Mouse (Mus musculus) heart, postnatal 4 days (tissue): ENCODE measurements around the gene Rbfox2. TPM values are rescaled to one million over a fixed set of nuclear protein-coding genes. Genes with fewer than 3 reads are reported as not detected.
"Not testable (repeated sequence)": the region's sequence is repeated elsewhere in the genome, so short reads cannot be mapped to it uniquely, and the experiment has no call there.

ENCODE experiments used
- DNase-seq: peaks from one replicate; pipeline ENCODE4 v3.0.0; 2021
- total RNA-seq, 2 experiments: library from RNA; stranded (reverse); gene quantifications; 2 replicates each; pipeline ENCODE4 v1.2.3; 2021

Gene Rbfox2
- total RNA-seq, 2 experiments from 2014 or later: 175 to 186 TPM

DNA sequence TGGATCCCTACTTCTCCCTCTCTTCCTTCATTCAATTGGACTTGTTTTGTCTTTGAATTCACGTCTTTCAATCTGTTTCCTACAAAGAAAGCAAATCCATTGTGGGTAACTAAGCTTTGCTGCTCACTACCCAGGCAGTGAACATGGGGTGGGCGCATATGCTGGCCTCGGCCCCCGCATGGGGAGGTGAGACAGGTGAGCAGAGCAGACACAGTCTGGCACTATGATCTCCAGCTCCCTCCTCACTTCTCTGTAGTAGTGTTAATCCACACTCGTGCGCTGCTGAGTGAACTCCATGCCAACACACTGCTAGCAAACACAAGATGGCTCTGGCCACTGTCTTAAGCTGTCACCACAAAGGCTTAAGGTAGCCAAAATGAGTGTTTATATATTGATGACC is 209.4 kb downstream of the Rbfox2 start:
- DNase-seq: no peak

DNA sequence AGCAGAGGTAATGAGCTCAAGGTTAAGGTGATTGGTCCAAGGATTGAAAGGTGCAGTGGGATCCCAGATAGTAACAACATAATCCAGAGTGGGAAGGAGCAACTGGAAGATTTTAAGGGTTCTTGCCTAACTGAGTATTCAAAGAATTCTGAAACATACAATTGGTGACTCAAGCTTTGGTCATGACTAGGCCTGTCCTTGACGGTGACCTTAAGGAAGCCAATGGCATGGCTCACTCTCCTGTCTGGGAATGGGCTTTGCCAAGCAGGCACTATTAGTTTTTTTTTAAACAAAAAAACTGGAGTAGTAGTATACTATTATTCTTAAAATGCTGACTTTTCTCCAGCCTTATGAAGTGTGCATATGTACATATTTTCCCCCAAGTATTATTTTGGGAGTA is 211.6 kb downstream of the Rbfox2 start:
- DNase-seq: no peak

DNA sequence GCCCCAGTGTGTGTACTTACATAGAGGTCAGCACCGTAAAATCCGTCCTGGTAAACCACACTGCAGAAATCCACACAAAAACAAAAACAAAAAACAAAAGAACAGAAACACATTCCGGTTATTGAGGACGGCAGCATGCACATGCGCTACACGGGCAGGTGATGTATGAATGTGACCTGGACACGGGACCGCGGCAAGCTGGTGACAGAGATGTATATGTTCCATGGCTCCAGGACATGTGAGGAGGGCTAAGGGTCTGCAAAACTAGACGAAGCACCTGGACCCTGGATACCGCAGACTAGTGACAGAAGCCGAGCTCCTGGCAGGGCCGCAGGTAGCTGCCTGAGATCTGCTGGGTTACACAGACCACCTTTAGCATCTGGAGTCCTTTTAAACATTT is 212.4 kb downstream of the Rbfox2 start:
- no peak for DNase-seq

DNA sequence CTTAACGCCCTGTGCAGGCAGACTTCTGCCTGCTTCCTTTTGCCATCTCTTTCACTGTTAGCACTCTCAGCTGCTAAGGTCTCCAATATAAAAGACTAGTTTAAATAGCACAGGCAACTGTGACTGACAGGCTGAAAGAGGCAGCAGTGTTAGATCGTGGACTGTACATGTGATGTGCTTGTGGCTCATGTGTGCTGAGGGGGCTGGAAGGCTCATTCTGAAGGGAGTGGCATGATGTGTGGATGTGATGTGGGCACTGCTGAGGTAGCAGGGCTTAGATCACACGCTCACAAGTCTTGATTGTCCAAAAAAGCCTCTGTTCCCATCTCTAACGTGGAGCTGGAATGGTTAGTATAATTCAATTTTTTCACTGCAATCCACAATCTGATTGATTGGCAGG is 215.4 kb downstream of the Rbfox2 start:
- DNase-seq: no peak

DNA sequence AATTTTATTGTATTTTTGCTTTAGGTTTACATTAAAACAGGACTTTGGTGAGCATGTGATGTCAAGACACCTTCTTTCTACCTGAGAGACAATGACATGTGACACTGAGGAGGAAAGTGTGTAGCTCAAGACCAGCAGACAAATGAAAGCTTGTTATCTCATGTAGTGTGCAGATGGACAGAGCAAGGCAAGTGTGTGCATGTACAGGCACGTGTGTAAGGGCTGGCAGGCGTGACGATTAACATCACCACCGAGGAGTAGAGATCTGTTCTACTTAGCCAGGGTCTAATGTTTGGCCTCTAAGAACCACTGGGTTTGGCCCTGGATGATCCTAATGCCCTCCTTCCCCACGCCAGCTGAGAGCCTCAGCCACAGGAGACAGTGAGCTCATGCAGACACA is 216.3 kb downstream of the Rbfox2 start:
- no peak for DNase-seq

DNA sequence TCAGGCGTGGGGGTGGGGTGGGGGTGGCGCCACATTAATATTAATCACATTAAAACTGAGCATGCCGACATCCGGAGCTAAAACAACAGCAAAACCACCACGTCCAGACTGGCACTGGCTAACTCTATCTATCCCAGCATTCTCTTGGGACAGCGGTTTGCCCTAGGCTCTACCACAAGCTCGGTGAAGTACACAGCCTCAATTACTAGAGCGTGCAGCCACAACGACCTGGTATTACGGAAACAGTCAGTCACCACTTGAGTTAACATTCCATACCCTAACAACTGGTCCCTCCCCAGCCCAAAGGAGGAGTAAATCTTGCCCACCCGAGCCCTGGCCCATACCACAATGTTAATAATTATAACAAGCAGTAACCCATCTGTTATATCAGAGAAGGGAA is 217.6 kb downstream of the Rbfox2 start:
- no peak for DNase-seq

DNA sequence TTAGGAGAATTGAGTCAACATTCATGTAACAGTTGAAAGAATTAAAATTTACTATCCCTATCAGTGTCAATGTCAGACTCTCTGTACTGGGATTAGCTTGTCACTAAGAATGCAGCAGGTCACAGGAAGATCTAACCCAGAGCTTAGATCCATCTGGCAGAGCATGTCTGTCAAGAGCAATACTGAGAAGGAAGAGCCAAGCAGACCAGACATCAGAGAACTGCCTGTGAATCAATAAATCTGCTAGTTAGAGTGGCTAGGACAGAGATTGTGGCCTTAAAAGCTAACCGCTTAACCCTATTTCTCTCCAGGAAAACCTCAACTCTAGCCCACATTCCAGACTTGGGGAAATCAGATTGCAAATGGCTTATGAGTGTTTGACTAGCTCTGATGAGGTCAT is 220.3 kb downstream of the Rbfox2 start:
- DNase-seq: no peak

DNA sequence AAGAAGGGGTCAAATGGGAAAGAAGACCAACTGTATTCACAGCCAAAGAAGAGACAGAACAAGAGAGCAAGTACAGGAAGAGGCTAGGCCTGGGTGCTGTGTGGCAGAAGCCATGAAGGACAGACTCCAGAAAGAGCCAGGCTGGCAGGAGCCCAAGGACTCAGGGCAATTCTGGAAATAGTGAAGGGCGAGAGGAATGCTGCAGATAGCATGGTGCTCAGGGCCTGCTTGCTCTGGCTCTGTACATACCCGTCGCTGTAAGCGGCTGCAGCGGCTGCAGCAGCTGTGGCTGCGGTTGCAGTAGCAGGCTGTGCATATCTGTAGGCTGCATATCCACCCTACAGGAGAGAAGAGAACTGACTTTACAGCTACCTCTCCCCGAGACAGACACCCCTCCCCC is 221.0 kb downstream of the Rbfox2 start:
- peak; percentile 78 for DNase-seq

DNA sequence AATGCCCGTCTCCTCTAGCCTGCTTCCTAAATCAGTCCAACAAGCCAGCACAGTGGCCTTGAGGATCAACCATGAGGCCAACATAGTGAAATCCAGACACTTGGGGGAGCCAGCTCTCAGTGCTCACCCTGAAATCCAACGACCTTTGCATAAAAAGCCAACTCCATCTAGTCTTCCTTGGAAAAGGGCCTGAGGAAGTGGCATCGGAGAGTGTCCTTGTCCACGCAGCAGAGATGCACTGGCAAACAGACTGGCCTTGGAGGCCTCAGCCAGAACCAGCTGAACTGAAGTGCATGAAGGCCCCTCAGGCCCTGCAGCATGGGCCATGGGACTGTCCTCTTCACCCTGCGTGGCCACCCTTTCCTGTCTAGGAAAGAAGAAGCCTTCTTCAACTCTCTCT is 225.3 kb downstream of the Rbfox2 start:
- DNase-seq: no peak

DNA sequence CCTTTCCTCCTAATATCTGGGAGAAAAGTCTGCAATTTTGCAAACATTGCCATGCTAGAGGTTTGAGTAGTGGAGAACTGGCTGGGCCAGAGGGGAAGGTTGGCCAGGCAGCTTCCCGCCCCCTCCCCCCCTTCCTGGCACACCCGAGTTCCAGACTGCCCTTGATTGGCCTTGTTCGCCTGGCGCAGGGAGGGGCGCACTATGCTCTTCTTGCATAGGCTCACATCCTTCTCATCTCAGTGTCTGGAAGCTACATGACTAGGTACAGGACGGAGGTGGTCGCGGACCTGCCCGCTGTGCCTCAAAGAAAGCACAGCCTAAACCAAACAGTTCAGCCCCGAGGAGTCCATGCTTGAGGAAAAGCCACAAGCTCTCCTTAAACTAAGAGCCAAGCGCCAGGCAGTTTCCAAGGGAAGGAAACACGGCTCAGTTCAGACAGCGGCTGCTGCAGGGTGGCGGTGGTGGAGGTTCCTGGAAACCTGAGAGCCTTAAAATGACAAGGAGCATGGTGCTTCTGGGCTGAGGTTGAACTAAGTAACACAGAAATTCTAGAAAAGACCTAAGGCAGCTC is 226.0 kb downstream of the Rbfox2 start:
- no peak for DNase-seq

DNA sequence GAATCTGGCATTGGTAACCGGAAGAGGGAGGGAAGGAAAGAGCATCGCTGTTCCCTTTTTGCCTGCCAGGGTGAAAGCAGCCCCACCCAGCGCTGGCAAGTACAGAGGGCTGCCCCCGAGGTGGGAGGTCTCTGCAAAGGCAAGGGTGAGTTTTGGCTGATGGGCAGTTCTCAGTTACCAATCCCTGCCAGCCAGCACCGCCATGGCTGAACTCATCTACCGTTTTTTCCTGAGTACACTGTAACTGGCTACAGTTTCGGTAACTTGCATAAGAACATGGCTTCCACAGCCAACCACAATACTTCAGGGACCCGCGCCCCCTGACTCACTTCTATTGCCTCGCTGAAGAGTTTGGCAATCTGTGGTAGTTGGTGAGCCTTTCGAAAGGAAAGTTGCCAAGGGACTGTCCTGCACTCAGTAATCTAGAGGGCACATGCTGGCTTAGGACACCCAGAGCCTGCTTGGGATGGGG is 226.9 kb downstream of the Rbfox2 start:
- DNase-seq: peak; percentile 35

DNA sequence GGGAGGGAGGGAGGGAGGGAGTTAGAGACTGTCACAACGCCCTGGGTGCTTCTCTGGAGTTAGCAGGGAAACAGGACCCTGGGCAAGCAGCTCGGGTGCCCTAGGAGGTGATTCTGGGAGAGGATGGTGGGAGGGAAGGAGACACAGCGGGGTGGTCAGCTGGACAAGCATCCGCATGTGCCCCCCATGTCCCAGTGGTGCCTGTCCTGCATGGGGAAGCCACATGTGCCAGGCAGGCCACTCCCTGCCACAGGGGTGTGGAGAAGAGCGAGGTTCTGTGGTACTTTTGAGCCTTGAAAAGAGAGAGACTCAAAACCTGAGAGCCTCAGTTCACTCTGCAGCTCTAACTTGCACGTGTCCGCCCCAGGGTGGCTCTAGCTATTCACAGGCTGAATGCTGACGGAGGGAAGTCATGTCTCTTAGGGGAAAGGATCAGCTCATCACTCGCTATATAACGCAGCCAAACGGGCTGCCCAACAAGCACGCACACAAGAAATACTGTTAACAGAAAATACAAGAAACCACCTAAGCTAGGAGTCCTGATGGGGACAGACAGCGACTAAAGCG is 227.5 kb downstream of the Rbfox2 start:
- no peak for DNase-seq

DNA sequence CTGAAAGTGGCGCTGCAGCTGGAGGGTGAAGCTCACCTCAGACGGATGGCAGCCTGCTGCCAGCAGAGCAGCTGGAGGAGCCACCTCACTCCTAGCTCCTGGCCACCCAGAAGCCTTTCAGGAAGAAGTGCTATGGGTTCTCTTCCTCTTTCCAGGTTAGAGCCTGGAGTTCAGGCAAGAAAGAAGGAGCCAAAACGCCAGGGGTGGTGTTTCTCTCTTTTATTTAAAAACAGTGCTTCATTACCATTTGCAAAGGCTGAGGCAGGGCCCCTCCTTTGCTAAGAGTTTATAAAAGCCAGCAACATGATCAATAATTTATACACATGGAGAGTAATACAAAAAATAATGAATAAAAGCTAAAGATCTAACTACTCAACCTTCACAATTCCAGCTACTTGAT is 228.0 kb downstream of the Rbfox2 start:
- DNase-seq: no peak

DNA sequence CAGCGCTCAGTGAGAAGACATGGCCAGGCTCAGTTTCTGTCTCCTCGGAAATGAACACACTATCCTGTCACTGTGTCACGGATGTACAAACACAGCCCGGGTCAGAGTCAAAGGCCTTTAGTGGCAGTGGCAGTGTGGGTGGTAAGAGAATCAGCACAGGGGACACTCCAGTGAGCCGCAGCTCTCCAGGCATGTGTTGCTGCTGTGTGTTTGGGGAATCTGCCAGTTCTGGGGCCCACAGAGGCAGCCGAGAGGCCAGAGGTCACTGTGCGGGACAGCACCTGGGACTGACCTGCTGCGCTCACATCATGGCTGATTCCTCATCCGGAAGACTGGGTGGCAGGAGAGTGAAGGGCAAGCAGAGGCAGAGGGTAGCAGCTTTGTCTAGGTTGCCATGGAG is 228.9 kb downstream of the Rbfox2 start:
- DNase-seq: no peak

DNA sequence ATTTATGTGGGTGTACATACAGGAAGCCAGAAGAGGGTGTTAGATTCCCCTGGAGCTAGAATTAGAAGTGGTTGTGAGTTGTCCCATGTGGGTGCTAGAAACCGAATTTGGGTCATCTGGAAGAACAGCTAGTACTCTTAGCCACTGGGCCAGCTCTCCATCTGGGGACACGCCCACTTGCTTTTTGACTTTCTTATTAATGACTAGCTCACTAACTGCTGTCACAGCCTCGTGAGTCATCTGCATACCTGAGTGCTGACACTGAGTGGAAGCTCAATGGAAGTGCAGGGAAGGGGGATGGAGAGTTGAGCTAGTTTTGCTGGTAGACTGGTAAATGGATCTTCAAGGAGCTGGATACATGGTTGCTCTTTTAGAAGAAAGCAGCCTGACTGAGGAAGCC is 230.3 kb downstream of the Rbfox2 start:
- no peak for DNase-seq

DNA sequence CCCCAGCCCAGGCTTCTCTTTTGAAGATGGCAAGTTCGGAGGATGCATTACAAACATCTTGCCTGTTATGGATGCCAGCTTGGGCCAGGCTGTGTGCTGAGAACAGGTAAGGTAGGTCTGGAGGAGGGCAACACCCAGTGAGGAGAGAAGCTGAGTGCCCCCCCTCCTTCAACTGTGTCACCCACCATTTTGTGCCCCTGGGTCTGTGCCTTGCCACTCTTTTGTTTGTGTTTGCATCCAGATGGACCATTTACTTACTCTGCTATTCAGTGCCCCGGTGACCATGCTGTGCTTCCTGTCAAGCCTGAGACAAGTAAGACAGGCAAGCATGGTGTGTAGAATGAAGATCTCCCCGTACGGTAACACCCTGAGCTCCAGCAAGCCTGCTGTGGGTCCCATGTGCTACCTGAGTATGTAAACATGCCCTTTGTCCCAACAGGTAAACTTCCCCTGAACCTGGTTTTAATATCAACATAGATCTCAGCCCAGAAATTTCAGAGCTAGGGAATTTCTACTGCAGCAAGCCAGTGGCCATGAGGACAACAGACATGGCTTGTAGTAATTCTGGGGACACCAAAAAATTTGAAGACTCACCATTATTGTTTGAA is 234.1 kb downstream of the Rbfox2 start:
- DNase-seq: no peak

DNA sequence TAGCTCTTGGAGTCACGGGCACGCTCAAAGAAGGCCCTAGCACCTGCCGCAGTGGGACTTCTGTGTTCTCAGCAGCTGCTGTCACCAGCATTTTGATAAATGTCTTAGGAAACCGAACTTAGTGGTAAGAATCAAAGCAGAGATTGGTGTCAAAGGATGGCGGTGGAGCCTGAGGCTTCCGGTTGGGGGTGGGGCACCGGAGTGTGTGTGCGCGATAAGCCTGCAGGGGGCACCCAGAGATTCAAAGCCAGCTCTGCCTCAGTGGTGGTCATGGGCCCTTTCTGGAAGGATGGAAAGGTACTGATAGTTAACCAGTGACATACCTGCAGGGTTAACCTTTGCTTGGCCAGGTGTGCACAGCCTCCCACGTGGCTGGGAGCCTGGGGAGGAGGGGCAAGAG is 235.3 kb downstream of the Rbfox2 start:
- peak; percentile 37 for DNase-seq

DNA sequence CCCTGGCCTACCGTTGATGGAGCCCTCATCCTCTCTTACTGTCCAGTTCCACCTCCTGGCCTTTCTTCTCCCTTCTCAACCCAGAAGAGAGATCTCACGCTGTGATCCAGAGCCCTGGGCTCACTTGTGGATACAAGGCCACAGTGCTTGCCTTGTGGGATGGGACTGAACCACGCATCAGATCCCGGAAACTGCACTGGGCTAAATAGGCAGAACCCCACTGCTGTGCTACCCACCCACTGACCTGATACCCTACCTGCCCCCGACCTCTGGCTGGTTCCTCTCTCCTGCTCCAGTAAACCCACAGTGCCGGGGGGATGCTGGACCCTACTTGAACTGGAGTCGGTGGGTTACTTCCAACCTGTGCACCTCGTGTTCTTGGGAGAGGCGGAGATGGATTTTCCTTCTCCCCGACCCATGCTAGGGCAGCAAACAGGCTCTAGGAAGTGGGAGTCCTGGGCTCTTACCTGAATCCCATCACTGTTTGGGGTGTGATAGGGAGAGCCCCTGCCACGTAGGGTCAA is 236.0 kb downstream of the Rbfox2 start:
- no peak for DNase-seq

DNA sequence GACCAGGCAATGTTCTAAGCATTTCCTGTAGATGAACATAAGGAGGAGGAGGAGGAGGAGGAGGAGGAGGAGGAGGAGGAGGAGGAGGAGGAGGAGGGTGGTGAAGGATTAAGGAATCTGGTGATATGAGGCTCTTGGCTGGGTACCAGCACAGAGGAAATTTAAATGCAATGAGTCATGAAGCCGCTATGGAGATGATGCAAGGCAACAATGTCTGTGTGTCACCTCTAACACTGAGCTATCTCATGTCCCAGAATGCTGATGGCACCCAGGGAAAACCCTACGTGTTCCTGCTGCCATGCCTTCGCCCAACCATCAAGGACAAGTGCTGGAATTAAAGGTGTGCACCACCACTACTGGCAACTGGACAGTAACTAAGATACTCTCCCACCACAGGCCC is 237.8 kb downstream of the Rbfox2 start:
- DNase-seq: peak; percentile 49

DNA sequence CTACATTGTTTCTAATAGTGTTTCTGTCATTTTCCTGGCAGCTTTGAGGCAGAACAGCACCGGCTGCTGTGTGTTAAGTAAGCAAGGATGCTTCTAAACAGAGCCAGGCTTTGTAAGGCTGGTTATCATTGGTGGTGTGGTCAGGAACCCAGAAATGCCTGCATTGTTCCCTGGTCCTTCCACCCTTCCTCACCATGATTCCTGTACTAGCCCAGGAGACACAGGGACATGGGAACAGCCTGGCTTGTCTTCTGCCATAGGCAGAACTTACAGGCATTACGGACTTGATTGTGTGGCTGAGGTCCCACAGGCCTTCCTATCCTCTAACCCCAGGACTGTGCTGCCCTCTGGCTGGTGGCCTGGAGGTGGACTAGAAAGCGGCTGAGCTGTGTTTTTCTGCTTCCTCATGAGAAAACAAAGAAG is 238.4 kb downstream of the Rbfox2 start:
- peak; percentile 69 for DNase-seq

DNA sequence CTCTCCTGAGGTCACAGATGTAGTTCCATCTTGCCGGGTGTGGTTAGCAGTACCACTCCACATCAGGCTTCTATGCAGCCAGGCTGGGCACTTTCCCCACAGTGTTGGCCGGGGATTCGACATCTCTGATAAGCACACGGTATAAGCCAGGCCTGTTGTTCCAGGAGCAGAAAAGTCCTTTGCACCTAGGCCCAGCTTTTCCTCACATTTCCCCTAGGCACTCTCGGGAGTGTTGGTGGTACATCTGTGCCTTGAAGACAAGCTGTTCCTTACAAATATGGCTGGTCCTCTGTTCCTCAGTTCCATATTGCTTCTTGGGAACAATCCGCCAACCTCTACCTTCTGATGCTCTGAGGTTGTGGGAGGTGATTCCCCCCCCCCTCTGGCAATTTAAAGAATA is 240.6 kb downstream of the Rbfox2 start:
- DNase-seq: no peak

DNA sequence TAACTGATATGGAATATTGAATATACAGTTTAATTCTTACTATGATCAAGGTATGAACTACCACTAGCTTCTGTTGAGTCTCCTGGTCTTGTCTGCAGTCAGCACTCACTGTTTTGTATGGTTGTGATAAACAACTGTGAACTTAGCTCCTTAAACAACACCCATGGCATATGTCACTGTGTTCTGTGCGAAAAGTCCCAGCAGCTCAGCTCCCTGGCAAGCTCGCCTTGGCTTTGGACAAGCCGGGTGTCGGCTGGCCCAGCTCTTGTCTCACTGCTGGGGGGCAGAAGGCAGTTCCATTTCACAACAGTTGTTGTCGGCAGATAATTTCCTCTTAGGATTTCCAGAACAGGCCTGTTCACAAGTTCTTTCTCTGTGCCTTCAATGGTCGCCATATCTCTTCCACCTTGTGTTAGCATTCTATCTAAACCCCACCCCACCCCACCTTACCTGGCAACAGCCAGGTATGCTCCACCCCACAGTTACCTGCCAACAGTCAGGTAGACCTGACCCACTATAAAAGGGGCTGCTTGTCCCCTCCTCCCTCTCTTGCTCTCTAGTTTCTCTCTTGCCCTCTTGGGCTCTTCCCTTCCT is 241.4 kb downstream of the Rbfox2 start:
- no peak for DNase-seq

DNA sequence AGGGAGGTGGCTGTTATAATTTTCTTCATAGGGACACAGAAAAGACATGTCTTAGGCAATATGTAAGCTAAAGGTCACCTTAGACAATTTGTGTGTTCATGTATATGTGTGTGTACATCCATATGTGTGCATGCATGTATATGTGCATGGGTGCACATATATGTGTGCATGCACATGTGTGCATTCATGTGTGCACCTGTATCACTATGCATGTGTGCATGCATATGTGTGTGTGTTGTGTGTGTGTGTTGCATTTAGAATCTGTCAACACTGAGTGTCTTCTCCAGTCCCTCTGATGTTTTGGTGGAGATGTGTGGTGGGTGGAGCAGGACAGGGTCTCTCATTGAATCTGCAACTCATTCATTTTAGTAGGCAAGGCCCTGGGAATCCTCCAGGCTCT is 244.1 kb downstream of the Rbfox2 start:
- DNase-seq: no peak

DNA sequence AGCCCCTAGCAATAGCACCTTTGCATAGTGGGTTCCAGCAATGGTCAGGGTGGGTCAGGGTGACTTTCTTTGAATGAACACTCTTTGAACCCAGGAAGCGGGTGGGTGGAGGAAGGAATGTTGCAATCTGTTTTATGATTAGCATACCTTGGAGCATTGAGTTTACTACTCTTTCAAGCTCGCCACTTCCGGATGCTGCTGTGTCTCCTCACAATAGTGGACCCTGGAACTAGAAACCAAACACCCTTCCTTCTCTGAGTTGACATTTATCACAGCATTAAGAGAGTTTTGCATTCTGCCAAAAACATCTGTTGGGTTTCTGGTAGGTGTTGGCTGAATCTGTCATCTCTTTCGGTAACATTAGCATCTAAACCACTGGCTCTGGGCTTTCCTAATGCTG is 247.4 kb downstream of the Rbfox2 start:
- not testable (repeated sequence) for DNase-seq
